Mouse (Mus musculus) lung, postnatal 0 days (tissue): ENCODE results near the gene Mast1.

ENCODE experiments used
- CTCF ChIP-seq: IDR thresholded peaks from 2 replicates; pipeline ENCODE4 v1.5.1; 2016; ENCODE audit warnings: antibody characterized with exemption, mild to moderate bottlenecking
- EP300 ChIP-seq: IDR thresholded peaks from 2 replicates; pipeline ENCODE4 v1.6.1; 2016; ENCODE audit warnings: antibody characterized with exemption, mild to moderate bottlenecking, control low read depth

DNA sequence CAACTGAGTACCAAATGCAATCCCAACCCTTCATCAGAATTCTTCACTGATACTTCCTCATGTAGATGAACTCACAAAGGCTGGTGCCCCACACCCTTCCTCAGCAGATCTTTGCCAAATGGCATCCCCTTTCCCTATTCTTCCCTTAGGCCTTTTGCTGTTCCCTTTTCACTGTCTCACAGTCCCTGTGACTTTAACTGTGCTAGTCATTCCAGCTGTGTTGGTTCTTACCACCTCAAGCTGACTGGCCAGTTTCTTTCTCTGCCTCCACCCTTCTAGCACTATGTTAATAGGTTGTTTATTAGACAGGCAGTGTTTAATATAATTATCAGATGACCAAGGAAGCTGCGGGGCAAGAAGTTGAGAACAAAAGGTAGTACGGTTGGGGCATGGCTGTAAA, 31.5 kb upstream of the Mast1 start:
- no peak for TF ChIP-seq CTCF
- no peak for TF ChIP-seq EP300
